Mouse (Mus musculus) liver, adult 2 months (tissue): ENCODE results near the gene Msmp. TPM values are rescaled to one million over a fixed set of nuclear protein-coding genes. Genes with fewer than 3 reads are reported as not detected.

ENCODE experiments used
- DNase-seq: peaks from one replicate; pipeline ENCODE4 v3.0.0-alpha.2; 2011; ENCODE audit warnings: low read depth, low spot score; ENCODE audit errors: extremely low read depth
- H3K27ac ChIP-seq: fragments of 200-500 bp; replicated peaks from 2 replicates; pipeline ENCODE4 v1.5.1; 2012; ENCODE audit warnings: low read depth, mild to moderate bottlenecking, control low read depth, inconsistent platforms, low read length; ENCODE audit not compliant: insufficient read depth
- H3K27me3 ChIP-seq: fragments of 200-500 bp; 2 replicates; pipeline ENCODE4 v1.6.1; 2012; ENCODE audit warnings: mild to moderate bottlenecking, moderate library complexity, low read length, inconsistent platforms; ENCODE audit not compliant: control insufficient read depth, insufficient read depth
- H3K36me3 ChIP-seq: fragments of 200-500 bp; 2 replicates; pipeline ENCODE4 v1.6.1; 2012; ENCODE audit warnings: low read length, inconsistent platforms; ENCODE audit not compliant: control insufficient read depth, insufficient read depth
- H3K4me1 ChIP-seq: fragments of 200-500 bp; 2 replicates; pipeline ENCODE4 v1.6.1; 2011; ENCODE audit warnings: low read length; ENCODE audit not compliant: control insufficient read depth, insufficient read depth
- H3K4me3 ChIP-seq: fragments of 200-500 bp; 2 replicates; pipeline ENCODE4 v1.5.1; 2011; ENCODE audit warnings: low read depth, mild to moderate bottlenecking, control low read depth, low read length, moderate library complexity; ENCODE audit not compliant: insufficient read depth
- H3K79me2 ChIP-seq: fragments of 200-500 bp; 2 replicates; pipeline ENCODE4 v1.6.1; 2012; ENCODE audit warnings: inconsistent platforms, mild to moderate bottlenecking, low read length, moderate library complexity; ENCODE audit not compliant: control insufficient read depth, insufficient read depth
- H3K9ac ChIP-seq: fragments of 200-500 bp; 2 replicates; pipeline ENCODE4 v1.6.1; 2012; ENCODE audit warnings: low read depth, mild to moderate bottlenecking, control low read depth, inconsistent platforms, low read length
- CTCF ChIP-seq: fragments of 200-500 bp; IDR thresholded peaks from 2 replicates; pipeline ENCODE4 v1.5.1; 2011; ENCODE audit warnings: low read depth, low read length, control low read depth
- POLR2A ChIP-seq: fragments of 200-500 bp; IDR thresholded peaks from 2 replicates; pipeline ENCODE4 v1.6.1; 2011; ENCODE audit warnings: low read length, control low read depth; ENCODE audit not compliant: insufficient read depth; ENCODE audit errors: extremely low read depth
- WGBS: fragments of 180-500 bp; shearing (Covaris S2); methylation state at CpG from one replicate; pipeline ENCODE4 v1.1.7; 2018; 5-methylcytosine and 5-hydroxymethylcytosine counted together
- polyA plus RNA-seq: library from polyadenylated mRNA; depleted of rRNA; stranded (reverse); fragments of >200 nt; gene quantifications from 2 replicates; pipeline ENCODE4 v1.2.3, GENCODE M21; 2012; rRNA removed
- total RNA-seq: library from RNA; depleted of rRNA; stranded (reverse); fragments of >200 nt; gene quantifications from 2 replicates; pipeline ENCODE4 v1.2.3, GENCODE M21; 2014; rRNA removed

Msmp gene
- total and polyA plus RNA-seq, 2 experiments, result not detected

DNA sequence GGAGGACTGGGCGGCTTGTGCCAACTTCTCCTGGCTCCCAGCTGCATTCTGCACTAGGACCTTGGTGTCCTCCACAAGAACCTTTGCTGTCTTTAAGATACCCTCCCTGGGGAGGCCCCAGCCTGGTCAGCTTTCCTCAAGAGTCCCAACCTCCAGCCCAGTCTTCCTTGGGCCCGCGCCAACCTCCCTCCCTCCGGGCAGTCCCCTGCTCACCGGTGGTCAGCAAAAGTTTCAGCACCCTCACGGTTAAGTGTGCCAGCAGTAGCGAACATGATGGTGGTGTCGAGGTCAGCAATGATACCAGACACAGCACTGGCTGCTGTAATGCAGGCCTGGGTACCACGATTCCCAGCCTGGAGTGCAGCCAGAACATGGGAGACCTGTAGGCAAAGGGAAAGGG lies 48.3 kb downstream of the Msmp start:
- 92% methylated on average over 9 of the region's 9 CpGs for WGBS
- Histone ChIP-seq H3K9ac (no peak overlapping the region), H3K27me3 (no peaks in the 10 kb centered on the region), H3K4me1 (no peaks in the 10 kb centered on the region; the same call in 1 of the 2 replicates), H3K27ac (no peak overlapping the region), H3K36me3 (peaks cover 61% of the 10 kb centered on the region), H3K4me3 (no peak overlapping the region), H3K79me2 (no peaks in the 10 kb centered on the region)
- no peak for TF ChIP-seq POLR2A
- no peak for TF ChIP-seq CTCF
- DNase-seq, result no peak

DNA sequence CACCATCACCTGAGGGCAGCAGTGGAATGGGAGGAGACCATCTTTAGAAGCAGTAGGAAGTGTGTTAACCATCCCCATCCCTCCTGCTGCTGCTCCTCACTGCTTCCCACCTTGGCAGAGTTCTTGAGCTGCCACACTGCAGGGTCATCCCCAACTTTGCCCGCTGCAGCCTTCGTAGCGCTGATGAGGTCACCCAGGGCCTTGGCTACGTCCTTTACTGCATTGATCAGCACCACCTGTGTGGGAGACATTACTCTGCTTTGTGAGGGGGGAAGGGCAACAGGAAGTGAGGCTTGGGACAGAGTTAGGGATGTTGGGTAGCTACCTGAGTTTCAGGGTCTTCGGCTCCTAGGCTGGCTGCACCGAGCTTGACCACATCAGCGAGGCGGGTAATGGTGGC lies 48.7 kb downstream of the Msmp start:
- TF ChIP-seq CTCF, result no peak
- no peak for TF ChIP-seq POLR2A
- 96% methylated on average over 8 of the region's 8 CpGs for WGBS
- Histone ChIP-seq H3K27me3 (no peaks in the 10 kb centered on the region), H3K79me2 (no peaks in the 10 kb centered on the region), H3K36me3 (peaks cover 61% of the 10 kb centered on the region), H3K9ac (no peak overlapping the region), H3K27ac (no peak overlapping the region), H3K4me3 (no peak overlapping the region), H3K4me1 (no peaks in the 10 kb centered on the region; the same call in 1 of the 2 replicates)
- no peak for DNase-seq

DNA sequence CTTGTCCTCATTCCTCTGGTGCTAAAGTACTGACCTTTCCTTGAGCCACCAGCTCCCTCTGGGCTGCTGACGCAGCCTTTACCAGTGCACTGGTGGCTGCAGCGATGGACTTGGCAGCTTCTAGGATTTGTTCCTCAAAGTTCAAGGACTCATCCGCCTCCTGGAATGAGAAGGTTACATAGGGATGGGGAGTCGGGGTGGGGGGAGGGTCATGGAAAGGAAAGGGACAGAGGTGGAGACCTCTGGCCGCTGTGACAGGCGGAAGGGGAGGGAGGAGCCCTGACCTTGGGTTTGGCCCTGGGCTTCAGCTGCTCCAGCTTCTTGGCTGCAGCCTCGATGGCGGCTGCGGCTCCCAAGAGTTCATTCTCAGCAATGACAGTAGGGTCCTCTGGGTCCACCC lies 51.0 kb downstream of the Msmp start:
- Histone ChIP-seq H3K36me3 (peaks cover 43% of the 10 kb centered on the region), H3K79me2 (no peaks in the 10 kb centered on the region), H3K4me1 (peaks cover 2% of the 10 kb centered on the region; the same call in 1 of the 2 replicates), H3K27me3 (no peaks in the 10 kb centered on the region), H3K4me3 (no peak overlapping the region), H3K27ac (no peak overlapping the region), H3K9ac (no peak overlapping the region)
- 46% methylated on average over 9 of the region's 9 CpGs for WGBS
- TF ChIP-seq POLR2A (no peak), CTCF (no peak)
- DNase-seq, result peak; percentile 53

Other genes with a start within 250 kb of the Msmp start
- gene Rusc2, start 202.5 kb downstream of the Msmp start, total RNA-seq, result 14.2 and 15.9 TPM in 2 replicates
- 17.2 and 17.5 TPM in 2 replicates for gene Rusc2, start 202.5 kb downstream of the Msmp start, polyA plus RNA-seq
- not detected in 2 replicates for gene Fam166b, start 155.4 kb downstream of the Msmp start, total RNA-seq
- not detected in 2 replicates for gene Fam166b, start 155.4 kb downstream of the Msmp start, polyA plus RNA-seq
- gene Tesk1, start 142.6 kb downstream of the Msmp start, total RNA-seq, result 3.0 and 3.2 TPM in 2 replicates
- gene Tesk1, start 142.6 kb downstream of the Msmp start, polyA plus RNA-seq, result 25.0 and 28.3 TPM in 2 replicates
- 2.8 and 3.6 TPM in 2 replicates for gene Cd72, start 129.9 kb downstream of the Msmp start, total RNA-seq
- gene Cd72, start 129.9 kb downstream of the Msmp start, polyA plus RNA-seq, result 1.3 and 4.9 TPM in 2 replicates
- not detected in 2 replicates for gene Sit1, start 100.8 kb downstream of the Msmp start, total RNA-seq
- 0.13 and 0.51 TPM in 2 replicates for gene Sit1, start 100.8 kb downstream of the Msmp start, polyA plus RNA-seq
- gene Ccdc107, start 91.6 kb downstream of the Msmp start, total RNA-seq, result 190 and 221 TPM in 2 replicates
- gene Ccdc107, start 91.6 kb downstream of the Msmp start, polyA plus RNA-seq, result 260 and 344 TPM in 2 replicates
- 0.74 and 0.94 TPM in 2 replicates for gene Arhgef39, start 84.8 kb downstream of the Msmp start, total RNA-seq
- 0.81 and 1.4 TPM in 2 replicates for gene Arhgef39, start 84.8 kb downstream of the Msmp start, polyA plus RNA-seq
- gene Car9, start 77.5 kb downstream of the Msmp start, total RNA-seq, result 0.20 and 0.28 TPM in 2 replicates
- gene Car9, start 77.5 kb downstream of the Msmp start, polyA plus RNA-seq, result 0.14 and 0.20 TPM in 2 replicates
- 1.8 and 8.4 TPM in 2 replicates for gene Tpm2, start 60.7 kb downstream of the Msmp start, total RNA-seq
- gene Tpm2, start 60.7 kb downstream of the Msmp start, polyA plus RNA-seq, result 3.8 TPM in 2 replicates
- 37.8 and 41.1 TPM in 2 replicates for gene Creb3, start 22.2 kb downstream of the Msmp start, total RNA-seq
- gene Creb3, start 22.2 kb downstream of the Msmp start, polyA plus RNA-seq, result 47.9 and 62.0 TPM in 2 replicates
- 39.9 and 42.8 TPM in 2 replicates for gene Tln1, start 21.8 kb downstream of the Msmp start, total RNA-seq
- 29.9 and 38.6 TPM in 2 replicates for gene Tln1, start 21.8 kb downstream of the Msmp start, polyA plus RNA-seq
- 15.9 and 18.7 TPM in 2 replicates for gene Rgp1, start 5.8 kb downstream of the Msmp start, total RNA-seq
- 33.2 and 44.5 TPM in 2 replicates for gene Rgp1, start 5.8 kb downstream of the Msmp start, polyA plus RNA-seq
- gene Gba2, start 5.6 kb downstream of the Msmp start, total RNA-seq, result 5.1 and 5.3 TPM in 2 replicates
- gene Gba2, start 5.6 kb downstream of the Msmp start, polyA plus RNA-seq, result 8.9 and 10.9 TPM in 2 replicates
- 22.9 and 29.2 TPM in 2 replicates for gene Npr2, start 47.4 kb upstream of the Msmp start, total RNA-seq
- gene Npr2, start 47.4 kb upstream of the Msmp start, polyA plus RNA-seq, result 24.1 and 39.1 TPM in 2 replicates
- gene Spag8, start 69.1 kb upstream of the Msmp start, total RNA-seq, result 0.47 and 0.55 TPM in 2 replicates
- 0.83 and 1.1 TPM in 2 replicates for gene Spag8, start 69.1 kb upstream of the Msmp start, polyA plus RNA-seq
- gene Hint2, start 72.0 kb upstream of the Msmp start, total RNA-seq, result 202 and 236 TPM in 2 replicates
- gene Hint2, start 72.0 kb upstream of the Msmp start, polyA plus RNA-seq, result 215 and 231 TPM in 2 replicates
- gene Tmem8b, start 84.5 kb upstream of the Msmp start, total RNA-seq, result 0.46 and 0.81 TPM in 2 replicates
- 1.8 and 1.9 TPM in 2 replicates for gene Tmem8b, start 84.5 kb upstream of the Msmp start, polyA plus RNA-seq
- not detected in 2 replicates for gene Fam221b, start 84.7 kb upstream of the Msmp start, total RNA-seq
- gene Fam221b, start 84.7 kb upstream of the Msmp start, polyA plus RNA-seq, result 0.02 TPM in 1 of 2 replicates, not detected in the other
- not detected in 2 replicates for gene Olfr70, start 116.3 kb upstream of the Msmp start, total RNA-seq
- not detected in 2 replicates for gene Olfr70, start 116.3 kb upstream of the Msmp start, polyA plus RNA-seq
- gene Olfr71, start 125.8 kb upstream of the Msmp start, total RNA-seq, result not detected in 2 replicates
- gene Olfr71, start 125.8 kb upstream of the Msmp start, polyA plus RNA-seq, result not detected in 2 replicates
- gene Hrct1, start 142.7 kb upstream of the Msmp start, total RNA-seq, result 0.09 and 0.13 TPM in 2 replicates
- gene Hrct1, start 142.7 kb upstream of the Msmp start, polyA plus RNA-seq, result 0.07 and 0.21 TPM in 2 replicates
- gene Spaar, start 145.5 kb upstream of the Msmp start, total RNA-seq, result 0.07 and 0.18 TPM in 2 replicates
- 0.07 and 0.12 TPM in 2 replicates for gene Spaar, start 145.5 kb upstream of the Msmp start, polyA plus RNA-seq
- not detected in 2 replicates for gene Olfr159, start 186.5 kb upstream of the Msmp start, total RNA-seq
- gene Olfr159, start 186.5 kb upstream of the Msmp start, polyA plus RNA-seq, result not detected in 2 replicates
- gene Olfr156, start 239.4 kb upstream of the Msmp start, total RNA-seq, result not detected in 2 replicates
- not detected in 2 replicates for gene Olfr156, start 239.4 kb upstream of the Msmp start, polyA plus RNA-seq